Mouse (Mus musculus) CD4-positive, CD25-positive, alpha-beta regulatory T cell, adult 4 months (primary cell): ENCODE measurements around the gene Rad51b. TPM values are rescaled to one million over a fixed set of nuclear protein-coding genes. Genes with fewer than 3 reads are reported as not detected.

Experiments
- ATAC-seq: one replicate; pipeline ENCODE4 v1.8.0; 2017
- polyA plus RNA-seq, 2 experiments: library from polyadenylated mRNA; unstranded; fragments of 100-300 nt; shearing (Covaris generic); gene quantifications; one replicate each; pipeline ENCODE4 v1.2.1; 2017

Gene Rad51b
- polyA plus RNA-seq, 2 experiments from 2014 or later, result 3.7 to 4.5 TPM

DNA sequence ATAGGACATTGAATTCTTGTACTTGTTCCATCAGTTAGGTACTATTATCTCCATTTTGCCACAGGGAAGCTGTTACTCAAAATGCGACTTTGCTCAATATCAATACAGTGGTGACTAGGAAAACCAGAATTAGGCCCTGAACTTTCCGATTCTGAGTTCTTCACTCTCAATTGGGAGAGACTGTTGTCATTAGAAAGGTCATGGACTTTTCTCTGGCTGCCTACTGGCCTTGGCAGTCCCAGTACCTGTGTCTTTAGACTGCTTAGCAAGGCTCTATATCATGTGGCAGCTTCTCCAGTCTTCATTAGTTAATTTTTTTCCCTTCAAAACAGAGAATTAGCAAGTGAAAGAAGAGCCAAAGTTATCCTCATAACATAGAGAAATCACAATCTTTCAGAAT lies 288.3 kb downstream of the Rad51b start:
- no peak for ATAC-seq

DNA sequence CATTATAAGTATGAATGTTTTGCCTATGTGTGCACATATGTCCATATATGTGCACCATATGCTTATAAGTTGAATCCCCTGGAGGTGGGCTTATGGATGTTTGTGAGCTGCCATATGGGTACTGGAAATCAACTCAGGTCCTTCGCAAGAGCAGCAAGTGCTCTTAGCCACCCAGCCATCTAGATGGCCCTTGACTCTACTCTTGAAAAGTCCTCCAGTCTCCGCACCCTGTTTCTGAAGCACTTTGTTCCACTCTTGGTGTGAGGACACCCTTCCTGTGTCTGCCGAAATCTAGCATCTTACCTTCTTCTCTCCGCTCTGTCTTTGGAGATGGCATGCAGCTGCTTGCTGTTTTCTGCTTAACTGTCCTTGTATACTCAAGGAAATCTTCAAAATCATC lies 291.7 kb downstream of the Rad51b start:
- no peak for ATAC-seq

DNA sequence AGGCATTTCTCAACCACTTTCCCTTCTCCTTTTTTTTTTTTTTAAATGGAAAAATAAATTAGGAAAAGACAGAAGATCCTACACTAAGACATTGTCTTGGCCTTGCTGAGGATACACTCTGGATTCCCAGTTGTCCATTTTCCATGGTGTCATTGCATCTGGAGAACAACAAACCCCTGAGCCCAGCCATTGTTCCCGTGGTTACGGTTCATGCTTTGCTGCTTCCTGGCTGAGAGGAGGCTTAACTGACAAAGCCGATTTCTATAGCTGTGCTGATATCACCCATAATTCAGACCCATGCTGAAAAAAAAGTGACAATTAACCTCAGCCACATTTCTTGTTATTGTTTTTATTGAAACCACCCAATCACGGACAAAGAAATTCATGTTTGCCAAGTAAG lies 295.1 kb downstream of the Rad51b start:
- ATAC-seq, result no peak

DNA sequence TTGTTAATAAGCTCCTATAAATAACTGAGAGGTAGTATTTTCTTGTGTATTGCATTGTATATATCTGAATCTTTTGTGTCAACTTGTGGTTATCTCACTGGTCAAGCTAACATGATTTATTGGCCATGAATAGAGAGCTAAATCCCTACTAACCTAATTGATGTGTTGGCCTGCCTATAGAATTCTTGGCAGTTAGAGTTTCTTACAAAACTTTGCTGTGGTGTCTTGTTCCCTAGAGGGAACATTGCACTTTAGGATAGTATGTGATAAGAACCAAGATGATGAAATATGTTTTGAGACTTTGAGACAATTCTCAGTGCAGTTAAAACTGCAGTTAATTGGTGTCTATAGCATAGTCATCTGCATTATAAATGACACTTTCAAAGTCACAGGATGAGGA lies 299.8 kb downstream of the Rad51b start:
- no peak for ATAC-seq

DNA sequence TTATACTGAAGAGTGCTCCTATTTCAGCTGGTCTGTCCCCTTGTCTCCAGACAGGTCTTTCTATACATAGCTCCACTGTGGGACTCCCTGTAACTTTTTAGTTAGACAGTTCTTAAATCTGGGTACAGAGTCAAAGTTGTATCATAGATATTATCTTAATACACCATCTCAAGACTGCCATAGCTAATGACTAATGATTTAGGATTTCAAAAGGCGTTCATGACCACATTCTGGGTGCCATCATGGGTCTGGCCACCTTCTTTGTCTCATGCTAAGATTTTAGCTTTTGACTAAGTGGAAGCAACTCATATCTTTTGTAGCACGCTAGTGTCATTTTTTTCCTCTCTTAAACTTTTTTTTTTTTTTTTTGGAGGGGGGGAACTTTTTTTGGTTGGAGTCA lies 300.3 kb downstream of the Rad51b start:
- ATAC-seq, result no peak

DNA sequence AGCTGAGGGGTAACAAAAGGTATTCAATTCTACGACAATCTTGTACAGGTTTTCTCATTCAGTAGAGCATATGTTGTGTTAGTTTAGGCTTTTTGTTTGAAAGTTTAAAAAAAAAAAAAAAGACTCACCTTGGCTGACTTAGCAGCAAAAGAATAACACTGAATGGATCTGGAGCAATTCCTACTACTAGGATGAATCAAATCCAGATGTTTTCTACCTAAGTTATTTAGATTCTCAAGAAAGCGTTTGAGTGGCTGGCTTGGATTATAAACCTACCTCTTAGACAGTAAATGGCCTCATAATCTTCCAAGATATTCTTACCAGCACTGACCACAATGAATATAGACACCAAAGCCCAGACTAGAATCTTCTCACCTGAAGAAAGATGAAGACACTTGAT lies 300.7 kb downstream of the Rad51b start:
- no peak for ATAC-seq

DNA sequence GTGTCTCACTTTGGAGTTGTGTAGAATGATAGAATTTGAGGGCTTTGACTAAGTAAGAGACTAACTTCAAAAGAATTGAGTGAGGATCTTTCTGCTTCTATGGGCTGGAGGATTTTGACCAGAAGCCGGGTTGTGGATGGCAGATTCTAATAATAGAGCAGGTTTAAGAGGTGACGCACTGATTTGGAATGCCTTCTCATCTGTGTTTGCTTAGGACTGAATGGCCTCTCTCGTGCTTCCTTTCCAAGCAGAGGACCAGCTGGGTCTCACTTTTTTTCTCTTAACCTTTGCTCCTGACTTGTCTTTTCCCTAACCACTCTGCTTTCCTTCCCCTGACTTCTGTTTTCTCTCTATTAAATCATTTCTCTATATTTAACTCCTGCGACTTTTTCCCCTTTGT lies 301.4 kb downstream of the Rad51b start:
- ATAC-seq, result no peak

DNA sequence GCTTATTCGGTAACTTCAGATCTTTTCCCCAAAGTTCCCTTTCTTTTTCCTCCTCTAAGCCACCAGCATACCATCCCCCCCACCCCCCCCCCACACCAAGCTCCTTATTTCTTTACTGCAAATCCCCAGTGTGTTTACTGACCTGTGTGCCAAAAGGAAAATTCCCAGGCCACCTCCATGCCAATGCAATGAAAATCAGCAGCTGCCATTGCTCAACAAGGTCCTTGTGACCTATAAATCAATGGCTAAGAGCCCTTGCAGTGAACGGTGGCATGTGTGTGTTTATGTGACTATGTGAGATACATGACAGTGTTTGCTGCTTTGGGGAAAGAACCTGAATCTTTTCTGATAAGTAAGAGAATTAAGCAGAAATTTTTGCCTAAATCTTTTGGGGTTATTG lies 301.8 kb downstream of the Rad51b start:
- ATAC-seq, result no peak

DNA sequence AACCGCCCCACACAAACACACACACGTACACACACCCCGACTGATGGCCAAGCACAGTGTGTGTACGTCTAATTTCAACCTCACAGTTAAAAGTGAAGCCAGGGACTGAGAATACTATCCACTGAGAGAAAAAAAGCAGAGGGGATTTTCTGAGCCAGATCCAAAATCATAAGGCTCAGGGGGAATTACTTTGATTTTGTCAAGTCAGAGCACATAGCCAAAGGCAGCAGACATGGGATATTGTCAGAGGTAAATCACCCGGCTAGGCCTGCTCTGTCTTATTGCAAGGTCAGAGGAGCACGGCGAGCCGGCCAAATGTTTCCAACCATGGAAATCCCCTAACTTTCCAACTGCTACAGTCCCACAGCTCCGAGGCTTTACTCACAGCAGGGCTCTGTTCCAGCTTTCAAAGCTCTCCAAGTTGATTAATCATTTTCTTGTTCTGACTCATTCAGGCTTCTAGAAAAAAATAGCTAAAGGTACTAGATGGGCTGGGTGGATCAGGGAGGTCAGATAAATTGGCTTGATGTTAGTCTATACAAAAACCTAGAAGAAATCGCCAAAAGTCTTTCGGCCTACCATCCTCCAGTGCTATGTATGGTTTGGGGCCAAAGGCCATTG lies 303.2 kb downstream of the Rad51b start:
- ATAC-seq, result peak; percentile 84

DNA sequence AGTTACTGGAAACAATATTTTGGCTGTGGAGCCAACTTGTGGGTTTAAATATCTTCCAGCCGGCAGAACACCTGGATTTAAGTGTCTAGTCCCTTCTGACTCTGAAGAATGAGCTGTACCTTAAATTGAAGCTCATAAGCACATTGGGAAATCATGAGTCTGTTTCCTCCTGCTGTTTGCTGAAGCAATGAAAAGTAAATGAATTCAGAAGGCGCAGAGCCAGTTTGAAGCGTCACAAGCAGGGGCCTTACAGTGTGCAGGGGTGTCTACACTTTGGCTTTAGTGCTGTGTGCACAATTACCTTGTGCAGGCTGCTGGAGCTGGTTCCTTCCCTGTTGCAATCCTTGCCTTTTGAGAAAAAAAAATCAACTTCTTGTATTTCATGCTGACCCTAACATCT lies 305.6 kb downstream of the Rad51b start:
- ATAC-seq, result no peak

DNA sequence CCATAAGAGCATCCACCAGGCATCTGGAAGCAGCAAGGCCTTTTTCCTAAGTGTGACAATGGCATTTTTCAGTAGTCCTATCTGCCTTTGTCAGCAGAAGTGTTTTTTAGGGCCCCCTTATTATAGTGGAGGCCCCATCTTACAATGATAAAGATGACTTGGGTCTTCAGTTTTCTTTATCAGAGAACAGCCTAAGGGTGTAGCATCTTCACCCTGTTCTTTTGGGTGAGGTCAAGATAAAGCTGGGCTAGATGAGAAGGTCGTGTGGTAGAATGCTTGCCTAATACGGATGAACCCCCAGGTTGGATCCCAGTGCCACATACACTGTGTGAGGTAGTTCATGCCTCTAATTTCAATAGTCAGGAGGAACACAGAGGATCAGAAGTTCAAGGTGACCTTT lies 307.8 kb downstream of the Rad51b start:
- no peak for ATAC-seq

DNA sequence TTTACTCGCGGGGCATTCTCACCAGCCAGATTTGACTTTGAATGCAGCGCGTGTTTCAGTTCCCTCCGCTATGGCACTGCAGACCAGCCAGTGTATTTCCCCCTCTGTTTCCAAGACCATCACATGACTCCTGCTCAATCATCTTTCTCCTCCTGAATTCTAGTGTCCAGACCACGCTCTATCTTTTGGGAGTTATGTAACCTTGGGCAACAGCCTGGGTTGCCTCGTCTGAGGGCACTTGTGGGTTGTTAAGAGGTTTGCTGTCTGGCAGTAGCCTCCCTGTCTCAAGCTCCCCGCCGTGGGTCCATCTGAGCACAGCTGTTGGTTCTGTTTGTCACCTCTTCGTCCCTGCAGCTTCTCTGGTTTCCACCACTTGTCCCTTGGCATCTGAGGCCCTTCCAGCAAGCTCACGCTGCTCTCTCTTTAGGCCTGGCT lies 309.1 kb downstream of the Rad51b start:
- no peak for ATAC-seq

DNA sequence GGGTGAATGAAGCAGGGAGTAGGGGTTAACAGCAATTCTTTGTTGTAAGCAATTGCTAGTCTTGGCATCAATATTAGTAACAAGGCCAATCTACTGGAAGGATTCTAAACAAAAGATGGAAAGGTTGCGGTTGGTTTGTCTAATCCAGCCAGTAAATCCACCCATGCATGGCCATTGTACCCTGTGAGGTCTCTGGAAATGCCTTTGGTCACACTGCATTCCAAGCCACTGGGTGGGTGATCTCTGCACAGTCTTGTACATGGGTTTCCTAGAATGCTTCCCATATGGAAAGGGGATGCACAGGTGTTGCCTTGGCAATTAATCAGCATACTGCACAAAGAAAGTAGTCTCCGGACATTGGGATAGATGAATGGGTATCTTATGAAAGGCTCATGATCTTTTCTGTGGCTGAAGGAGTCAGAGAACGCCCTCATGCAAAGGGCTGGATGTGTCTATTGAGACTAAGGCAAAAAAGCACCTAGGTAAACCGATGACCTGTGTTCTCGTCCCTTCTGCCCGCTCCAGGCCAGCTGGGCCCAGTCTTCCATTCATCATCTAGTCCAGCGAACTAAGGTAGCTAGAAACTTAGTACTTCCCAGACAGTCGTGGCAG lies 312.4 kb downstream of the Rad51b start:
- no peak for ATAC-seq

DNA sequence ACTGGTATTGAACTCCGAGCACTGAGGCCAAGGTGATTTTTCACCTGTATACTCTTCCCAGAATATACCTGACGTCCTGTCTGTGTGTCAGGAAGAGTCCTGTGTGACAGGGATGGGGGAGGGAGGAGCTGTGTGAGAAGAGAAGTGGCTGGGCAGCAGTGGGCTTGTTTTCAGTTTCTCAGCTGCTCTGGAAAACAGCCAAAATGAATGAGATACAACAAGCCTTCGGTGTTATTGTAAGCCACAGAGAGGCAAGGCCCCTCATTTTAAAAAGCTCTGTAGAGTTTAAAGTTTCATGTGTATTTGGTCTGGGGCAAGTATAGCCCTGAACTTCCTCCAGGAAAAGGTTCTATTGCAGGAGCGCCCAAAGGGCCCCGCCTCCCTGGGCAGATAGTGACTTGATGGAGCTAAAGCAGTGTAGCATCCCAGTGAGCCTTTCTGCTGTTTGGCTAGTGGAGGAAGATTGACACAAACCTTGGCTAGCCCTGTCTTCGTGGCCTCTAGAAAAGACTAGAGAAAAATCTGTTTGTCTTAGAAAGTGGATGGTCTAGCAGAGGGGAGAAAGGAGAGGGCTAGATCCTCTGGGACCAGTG lies 313.5 kb downstream of the Rad51b start:
- ATAC-seq, result no peak

DNA sequence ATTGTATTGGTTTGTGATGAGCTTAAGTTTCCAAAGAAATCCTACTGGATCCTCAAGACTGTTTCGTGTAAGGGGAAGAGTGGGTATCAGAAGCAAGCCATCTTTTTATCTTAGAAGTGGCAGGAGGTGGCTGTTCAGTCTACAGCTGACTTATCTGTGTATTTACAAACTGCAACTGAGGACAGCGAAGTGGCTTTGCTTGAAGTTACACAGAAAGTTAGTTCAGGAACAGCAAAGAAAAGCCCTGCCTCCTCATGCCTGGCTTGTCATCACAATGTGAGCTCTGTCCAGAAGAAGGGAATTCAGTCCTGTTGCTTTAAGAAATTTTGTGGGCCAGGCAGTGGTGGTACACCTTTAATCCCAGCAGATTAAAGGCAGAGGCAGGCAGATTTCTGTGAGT lies 314.6 kb downstream of the Rad51b start:
- ATAC-seq, result no peak

DNA sequence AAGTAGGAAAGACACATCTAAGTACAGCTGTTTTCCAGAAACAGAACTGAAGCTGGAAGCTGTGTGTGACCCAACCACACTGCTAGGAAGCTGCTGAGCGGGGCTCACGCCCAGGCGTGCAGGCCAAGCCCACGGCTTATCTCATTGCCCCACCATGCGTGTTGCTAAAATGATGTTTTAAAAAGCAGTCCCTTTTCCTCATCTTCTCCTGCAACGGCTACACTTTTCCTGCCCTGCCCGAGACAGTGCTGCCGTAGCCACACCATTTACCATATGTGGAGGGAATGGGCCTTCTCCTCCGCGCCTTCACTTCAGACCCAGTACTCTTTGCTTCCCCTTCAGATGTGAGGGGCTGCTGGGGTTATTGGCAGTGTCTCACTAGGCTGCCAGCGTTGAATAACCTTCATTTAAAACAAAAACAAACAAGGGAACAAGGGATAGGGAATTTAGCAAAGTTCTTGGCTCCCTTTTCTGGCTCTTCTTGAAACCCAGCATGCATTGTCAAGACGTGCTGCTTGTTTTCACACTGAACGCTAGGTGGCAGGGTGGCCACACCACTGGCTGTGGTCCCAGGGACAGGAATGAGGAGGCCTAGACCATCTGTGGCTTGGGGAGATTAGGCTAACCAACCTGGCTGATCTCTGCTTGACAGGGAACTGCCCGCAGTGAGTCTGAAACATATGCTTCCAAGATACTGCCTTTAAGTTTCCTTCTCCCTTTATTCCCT lies 315.4 kb downstream of the Rad51b start:
- peak; percentile 92 for ATAC-seq

DNA sequence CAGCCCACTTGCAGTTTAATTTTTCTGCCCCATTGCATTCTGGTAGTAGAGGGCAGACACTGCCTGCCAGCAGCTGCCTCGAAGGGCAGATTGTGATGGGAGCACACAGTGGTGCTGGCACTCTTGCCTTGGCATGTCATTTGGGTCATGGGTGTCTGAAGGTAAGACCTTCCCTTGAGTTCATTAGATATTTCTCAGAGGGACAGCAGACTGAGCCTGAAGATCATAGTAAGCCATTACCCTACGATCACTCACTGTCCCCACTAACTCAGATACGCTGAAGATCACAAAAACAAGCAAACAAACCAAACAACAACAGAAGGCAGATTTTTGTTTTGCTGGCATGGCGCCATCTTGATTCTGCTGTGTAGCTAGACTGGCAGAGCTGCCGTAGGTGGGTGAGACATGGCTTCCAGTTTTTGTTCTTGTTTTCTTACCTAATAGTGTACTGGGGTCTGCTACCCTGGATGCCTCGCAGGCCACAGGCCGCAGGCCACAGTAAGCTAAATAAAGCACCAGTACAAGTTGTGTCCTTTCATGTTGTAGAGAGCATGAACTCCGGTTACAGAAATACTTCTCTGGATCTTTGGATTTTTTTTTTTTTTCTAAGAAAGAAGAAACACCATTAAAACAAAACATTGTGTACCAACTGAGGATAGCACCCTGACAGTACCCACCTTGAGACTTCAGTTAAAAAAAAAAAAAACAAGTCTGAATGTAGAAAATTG lies 316.1 kb downstream of the Rad51b start:
- ATAC-seq, result peak; percentile 66

DNA sequence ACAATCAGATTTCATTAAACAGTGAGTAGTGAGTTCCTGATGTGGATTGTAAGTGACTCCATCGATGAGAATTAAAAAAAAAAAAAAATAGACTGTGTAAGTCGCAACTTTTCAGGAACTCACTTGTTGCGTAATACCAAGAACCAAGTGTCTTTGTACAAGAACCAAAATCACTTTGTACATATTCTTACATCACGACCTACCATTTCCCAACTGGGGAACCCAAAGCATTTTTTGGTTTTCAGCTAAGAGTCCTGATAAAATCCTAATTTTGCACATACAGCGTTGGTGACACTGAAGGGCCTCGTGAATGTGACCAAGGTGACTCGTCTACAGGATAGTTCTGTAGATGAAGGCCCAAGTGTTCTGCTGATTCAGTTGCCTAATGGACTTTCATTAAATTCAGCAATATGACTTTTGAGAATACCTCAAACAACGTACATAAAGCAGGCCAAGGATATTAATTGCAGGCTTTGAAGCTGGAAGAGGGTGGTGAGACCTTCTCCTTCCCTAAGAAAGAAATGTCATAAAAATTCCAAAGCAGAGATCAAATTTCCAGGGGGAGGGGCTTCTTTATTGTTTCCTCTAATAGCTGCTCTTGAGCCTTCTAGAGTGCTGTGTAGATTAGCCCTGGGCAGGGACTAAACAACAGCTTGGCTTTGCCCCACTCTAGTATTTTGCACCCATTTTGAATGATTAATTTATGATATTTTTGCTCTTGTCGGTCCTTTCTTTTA lies 316.9 kb downstream of the Rad51b start:
- no peak for ATAC-seq

DNA sequence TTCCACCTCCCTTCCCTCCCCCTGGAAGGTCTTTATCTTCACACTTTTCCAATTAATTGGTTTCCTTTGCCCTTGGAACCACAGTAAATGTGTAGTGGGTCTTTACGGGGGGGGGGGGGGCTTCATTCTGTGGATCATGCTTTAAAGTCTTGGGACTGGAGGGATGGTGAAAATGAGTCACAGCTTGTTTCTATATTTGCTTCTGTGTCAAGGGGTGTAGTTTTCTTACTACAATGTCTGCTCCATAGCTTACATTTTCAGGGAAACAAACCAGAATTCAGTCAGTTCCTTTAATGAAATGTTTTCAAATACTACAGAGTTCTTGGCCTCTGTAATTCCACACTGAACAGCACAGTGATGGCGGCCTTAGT lies 317.5 kb downstream of the Rad51b start:
- no peak for ATAC-seq

DNA sequence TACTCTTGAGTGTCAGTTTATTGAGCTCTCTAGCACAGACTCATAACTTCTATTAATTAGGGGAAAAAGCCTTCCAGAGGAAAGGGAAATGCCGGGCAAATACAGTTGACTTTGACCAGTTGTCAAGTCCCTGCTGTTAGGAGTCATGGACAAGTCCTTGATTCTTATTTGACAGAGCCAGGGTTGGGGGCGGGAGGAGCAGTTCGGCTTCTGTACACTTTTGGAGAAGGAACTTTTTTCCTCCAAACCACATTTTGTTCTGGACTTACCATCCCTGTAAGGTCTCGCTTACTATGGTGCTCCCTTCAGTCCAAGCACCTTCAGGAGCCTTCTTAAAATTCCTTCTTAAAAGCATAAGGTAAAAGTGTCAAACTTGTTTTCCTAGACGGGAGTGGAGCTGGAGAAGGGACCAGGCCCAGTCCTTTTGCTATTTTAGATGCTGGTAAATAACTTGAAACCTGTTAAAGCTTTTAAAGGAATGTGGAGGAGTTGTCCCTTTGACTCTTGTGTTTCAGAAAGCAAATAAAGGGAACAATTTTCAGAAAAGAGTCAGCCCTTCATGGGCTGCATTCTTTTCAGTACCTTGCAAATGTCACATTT lies 318.7 kb downstream of the Rad51b start:
- no peak for ATAC-seq

DNA sequence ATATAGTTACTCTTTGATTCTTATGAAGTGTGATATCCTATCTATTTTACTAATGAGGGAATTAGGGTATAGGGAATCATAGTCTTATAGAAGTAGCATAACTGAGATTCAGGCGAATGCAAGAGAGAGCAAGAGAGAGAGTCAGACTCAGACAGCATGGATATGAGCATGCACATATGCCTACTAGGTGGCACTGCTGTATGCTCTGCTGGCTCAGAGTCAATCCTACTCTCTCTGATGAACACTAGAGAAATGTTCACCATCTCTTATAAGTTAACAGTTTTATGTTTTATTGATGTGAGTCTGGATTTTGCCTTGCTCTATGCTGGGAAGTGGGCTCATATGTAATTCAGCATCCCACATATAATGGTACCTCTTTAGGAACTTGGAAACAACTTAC lies 321.9 kb downstream of the Rad51b start:
- peak; percentile 66 for ATAC-seq

DNA sequence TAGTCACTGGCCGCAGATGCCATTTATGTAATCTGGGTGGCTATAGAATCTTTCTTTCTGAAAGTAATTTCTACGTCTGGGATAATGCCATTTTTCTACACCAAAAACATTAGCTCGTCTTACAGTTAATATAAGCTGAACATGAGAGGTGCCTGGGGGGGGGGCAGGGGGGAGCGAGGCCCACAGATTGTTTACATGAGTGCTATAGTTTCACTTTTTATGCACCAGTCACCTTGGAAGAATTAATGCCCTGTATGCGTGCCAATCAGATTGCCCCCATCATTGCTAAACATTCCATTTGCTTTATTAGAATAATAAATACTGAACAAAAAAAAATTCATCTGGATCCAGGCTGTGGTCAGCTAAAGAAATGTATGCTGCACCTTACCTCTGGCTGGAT lies 323.6 kb downstream of the Rad51b start:
- no peak for ATAC-seq
